Mouse (Mus musculus): ENCODE measurements around the gene Krt84.

Krt84 gene

DNA sequence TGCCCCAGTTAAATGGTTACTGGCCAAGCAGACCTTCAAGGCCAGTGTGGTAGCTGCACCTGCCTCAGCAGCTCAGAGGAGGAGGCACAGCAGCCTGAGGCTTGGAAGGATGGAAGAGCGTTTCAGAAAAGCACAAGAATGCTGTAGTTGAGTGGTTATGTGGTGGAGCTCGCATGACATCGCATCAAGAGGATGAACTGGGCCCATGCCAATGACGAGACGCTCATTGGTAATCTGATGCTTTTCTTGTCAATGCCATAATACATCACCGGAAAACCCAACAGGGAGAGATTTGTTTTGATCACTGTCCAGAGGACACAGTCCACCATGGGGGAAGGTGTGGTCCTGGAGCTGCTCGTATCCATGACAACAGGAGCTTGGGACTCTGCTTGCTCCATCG is 37.4 kb downstream of the Krt84 start:
- no peak for DNase-seq (ENCODE audit: low spot score)

DNA sequence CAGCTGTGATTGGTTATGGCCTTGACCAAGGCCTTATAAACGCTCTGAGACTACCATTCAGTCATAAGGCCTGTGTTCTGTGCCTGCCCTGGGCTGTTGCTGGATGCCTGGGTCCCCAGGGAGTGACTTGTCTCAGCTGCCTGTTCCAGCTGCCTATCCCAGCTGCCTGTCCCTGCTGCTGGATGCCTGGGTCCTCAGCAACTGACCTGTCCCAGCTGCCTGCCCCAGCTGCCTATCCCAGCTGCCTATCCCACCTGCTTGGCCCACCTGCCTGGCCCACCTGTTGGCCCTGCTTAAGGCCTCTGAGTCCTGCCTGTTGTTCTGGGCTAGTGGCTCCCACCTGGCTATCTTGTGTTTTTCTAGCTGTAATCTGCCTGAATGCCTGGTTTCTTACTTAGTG is 38.4 kb downstream of the Krt84 start:
- DNase-seq (ENCODE audit: low spot score) = no peak

DNA sequence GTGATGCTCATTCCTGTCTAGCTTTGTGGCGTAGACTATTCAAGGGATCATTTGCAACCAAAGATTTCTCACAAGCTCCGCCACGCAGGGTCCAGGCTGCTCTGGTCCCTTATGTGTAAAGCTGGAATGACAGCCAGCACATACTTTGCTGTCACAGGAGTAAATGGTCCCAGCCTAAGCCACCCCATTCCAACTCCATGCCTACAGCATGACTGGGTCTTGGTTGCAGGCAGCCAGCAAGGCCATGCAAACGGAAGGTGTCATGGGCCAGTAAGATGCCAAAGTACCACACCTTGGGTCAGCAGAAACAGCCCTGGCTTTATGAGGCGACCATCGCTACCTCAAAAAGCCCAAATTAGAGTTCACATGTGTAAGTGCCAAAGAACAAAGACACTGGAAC is 38.9 kb downstream of the Krt84 start:
- DNase-seq (ENCODE audit: low spot score) = no peak

DNA sequence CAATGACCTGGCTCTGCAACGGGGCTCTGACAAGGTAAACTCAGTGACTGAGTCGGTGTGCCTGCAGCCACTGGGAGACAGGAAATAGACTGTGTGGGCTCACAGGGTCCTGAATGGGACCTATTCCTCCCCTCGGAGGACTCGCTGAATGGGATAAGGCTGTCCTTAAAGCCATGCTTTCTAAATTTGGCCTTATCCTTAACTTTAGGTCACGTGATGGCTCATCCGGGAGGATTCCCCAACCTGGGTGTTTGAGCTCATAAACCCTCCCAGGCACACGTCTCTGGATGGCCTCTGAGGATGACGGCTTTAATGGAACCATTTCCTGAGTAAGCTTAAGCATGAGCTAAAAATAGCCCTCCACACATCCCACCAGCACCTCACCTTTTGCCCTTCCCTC is 39.9 kb downstream of the Krt84 start:
- DNase-seq (ENCODE audit: low spot score) = no peak

DNA sequence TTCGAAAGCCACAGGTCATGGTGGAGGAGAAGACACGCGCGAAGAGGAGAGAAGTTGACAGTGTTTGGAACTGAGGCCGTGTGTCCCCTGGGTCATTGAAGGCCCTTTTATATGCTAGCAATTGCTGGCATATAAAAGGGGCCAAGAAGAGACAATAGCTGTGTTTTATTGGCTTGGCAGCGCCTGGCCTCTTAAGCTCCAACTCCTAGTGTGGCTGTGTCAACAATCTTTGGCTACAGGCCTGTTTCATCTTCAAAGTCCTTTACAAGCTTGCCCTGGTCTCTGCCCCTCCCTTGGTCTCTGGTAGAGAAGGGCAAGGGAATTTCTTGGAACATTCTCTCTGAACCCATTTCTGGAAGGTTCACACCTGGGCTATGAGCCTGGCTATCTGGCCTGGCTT is 41.2 kb downstream of the Krt84 start, which contains the start of gene Krt83:
Gene Krt83, minus strand, starts transcription at position 82 of the 400 bp plus-strand sequence.
- peak; percentile 13 for DNase-seq (ENCODE audit: low spot score)

DNA sequence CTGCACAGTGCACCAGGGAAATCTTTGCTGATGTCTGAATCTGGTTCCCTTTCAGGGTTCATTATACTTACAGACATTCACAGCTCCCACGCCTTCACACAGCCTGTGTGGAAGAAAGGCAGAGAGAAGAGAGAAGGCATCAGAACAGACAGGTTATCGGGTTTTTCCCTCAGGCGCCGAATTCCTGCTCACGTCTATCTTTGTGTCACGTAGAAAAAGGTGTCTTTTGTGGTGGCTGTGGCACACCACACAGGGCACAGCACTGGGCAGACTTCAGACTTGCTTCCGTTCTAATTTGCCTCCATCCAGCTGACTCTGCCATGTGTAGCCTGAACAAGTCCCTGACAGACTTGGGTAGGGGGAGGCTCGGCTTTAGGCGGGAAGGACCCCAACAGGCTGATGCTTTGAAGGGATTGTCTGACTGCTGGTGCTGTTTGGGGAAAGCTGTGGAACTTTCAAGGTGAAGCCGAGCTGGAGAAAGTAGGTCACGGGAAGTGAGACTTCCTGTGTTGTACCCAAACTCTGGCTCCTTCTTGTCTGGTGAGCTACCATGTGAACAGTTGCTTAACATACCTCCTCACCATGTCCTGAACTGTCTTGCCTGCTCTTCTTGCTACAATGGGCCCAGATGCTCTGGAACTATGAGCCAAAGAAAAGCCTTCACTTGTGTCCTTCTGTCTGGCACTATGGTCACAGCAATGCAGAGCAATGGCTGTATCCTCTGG is 46.5 kb downstream of the Krt84 start:
- DNase-seq (ENCODE audit: low spot score) = no peak

DNA sequence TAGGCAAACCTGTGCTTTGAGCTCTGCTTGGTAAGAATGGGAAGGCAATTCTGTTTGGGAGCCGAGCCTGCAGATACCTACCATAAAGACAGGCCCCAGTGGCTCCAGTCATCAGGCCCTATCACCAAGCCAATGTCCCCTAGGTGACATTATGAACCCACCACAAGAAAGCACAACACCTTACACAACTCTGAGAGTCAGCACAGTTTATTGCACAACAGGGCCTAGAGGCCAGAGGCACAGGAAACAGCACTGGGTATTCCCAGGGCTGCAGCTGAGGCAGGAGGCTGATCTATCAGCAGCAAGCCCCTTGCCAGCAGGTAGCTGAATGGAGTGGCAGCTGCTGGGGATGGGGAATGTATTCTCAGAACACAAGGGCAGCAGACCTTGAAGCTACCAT is 47.7 kb downstream of the Krt84 start:
- no peak for DNase-seq (ENCODE audit: low spot score)

DNA sequence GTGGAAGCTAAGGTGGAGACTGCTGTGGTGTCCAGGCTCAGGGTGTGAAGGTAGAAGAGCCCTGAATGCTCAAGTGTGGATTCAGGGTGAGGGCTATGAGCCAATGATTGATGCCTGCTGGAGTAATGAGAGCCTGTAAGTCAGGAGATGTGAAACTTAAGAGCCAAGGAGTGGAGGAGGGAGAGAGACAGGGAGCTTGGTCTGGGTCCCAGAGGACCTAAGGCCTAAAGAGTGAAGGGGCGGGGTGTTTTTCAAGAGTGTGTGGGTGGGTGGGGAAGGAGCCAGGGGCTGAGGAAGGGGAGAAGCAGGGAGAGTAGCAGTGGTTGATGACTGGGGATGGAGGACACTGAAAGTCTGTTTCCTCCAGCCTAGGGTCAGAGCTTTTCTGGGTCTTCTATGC is 49.0 kb downstream of the Krt84 start:
- no peak for DNase-seq (ENCODE audit: low spot score)

DNA sequence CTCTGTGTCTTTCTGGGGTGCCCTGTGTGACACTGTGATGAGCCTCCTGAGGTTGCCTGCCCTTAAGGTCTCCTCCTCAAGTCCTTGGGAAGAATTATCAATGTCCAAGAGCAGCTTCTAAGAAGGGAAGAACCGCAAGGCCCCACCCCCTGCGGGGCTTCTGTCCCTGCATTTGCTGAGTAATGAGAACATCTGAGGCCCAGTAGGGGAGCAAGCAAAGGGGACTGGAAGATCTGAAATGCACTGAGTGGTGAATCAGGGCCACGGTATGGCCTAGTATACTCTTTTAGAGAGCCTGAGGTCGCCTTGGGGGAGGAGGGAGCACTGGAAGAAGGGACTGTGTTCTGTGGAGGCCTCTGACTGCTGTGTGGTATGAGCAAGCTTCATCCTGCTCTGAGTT is 50.6 kb downstream of the Krt84 start:
- DNase-seq (ENCODE audit: low spot score) = no peak

DNA sequence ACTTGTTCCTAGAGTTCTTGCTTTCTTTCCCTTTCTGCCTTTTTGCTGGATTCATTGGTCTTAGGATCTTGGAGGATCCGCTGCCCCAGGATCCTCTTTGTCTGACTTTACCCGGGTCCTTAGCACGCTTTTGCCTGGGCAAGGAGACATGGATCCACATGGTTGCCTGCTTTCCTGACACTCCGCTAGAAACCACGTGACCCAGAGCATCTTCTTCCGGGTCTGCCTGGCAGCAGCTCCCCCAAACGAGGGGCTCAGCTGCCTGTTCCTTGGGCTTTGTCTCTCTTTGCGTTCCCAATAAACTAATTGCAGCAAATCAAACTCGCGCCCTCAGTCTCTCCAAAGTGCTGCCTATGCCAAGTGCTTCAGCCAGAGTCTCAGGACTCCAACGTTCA is 53.0 kb downstream of the Krt84 start:
- DNase-seq (ENCODE audit: low spot score) = no peak

DNA sequence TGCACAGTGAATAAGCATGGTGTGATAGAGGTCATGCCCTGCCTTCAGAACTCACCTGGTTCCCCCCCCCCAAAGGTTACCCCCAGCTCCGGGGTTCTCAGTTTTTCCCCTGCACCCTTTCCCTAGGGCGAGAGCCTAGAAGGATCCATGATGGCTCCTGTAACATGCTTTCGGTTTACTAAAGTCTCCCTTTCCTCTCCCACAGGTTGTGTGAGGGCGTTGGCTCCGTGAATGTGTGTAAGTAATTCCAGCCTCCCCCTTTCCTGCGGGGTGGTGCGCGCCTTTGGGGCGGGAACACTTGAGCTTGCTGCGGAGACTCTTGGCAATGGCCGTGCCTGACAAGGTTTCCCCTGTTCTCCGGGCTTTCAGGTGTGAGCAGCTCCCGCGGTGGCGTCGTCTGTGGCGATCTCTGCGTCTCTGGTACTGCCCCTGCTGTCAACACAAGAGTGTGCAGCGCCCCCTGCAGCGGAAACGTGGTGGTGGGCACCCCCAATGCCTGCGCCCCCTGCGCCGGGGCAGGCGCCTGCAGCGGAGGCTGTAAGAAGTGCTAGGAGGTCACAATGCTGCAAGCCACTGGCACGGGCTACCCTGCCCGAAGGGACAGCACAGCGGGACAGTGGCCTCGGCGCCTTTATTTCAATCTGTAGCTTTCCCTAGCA is 53.5 kb downstream of the Krt84 start:
- peak; percentile 45 for DNase-seq (ENCODE audit: low spot score)
